Mouse (Mus musculus) stomach, embryonic 16.5 days (tissue): ENCODE measurements around the gene Lrwd1. TPM values are rescaled to one million over a fixed set of nuclear protein-coding genes. Genes with fewer than 3 reads are reported as not detected.
"Not testable (repeated sequence)": the region's sequence is repeated elsewhere in the genome, so short reads cannot be mapped to it uniquely, and the experiment has no call there.

ENCODE experiments used
- ATAC-seq: fragments of 200-750 bp; cut with Nextera tagmentation; 2 replicates; pipeline ENCODE4 v1.8.0; 2017; ENCODE audit warnings: moderate number of reproducible peaks, moderate TSS enrichment; ENCODE audit not compliant: insufficient read depth, low FRiP score
- H3K27ac ChIP-seq: fragments of 300-500 bp; sonication (generic); 2 replicates; pipeline ENCODE4 v1.5.1; 2014; ENCODE audit warnings: low read length
- H3K27me3 ChIP-seq: fragments of 300-500 bp; sonication (generic); 2 replicates; pipeline ENCODE4 v1.6.1; 2014; ENCODE audit warnings: low read length, control low read depth, mixed read lengths; ENCODE audit not compliant: control insufficient read depth, insufficient read depth
- H3K36me3 ChIP-seq: fragments of 300-500 bp; sonication (generic); 2 replicates; pipeline ENCODE4 v1.6.1; 2014; ENCODE audit warnings: low read length; ENCODE audit not compliant: control insufficient read depth, insufficient read depth
- H3K4me1 ChIP-seq: fragments of 300-500 bp; sonication (generic); 2 replicates; pipeline ENCODE4 v1.6.1; 2014; ENCODE audit warnings: low read length, control low read depth, mixed read lengths; ENCODE audit not compliant: control insufficient read depth, insufficient read depth
- H3K4me2 ChIP-seq: fragments of 300-500 bp; sonication (generic); 2 replicates; pipeline ENCODE4 v1.6.1; 2014; ENCODE audit warnings: low read depth, low read length, mixed read lengths
- H3K4me3 ChIP-seq: fragments of 300-500 bp; sonication (generic); replicated peaks from 2 replicates; pipeline ENCODE4 v1.5.1; 2014; ENCODE audit warnings: mild to moderate bottlenecking, low read length
- H3K9ac ChIP-seq: fragments of 300-500 bp; sonication (generic); 2 replicates; pipeline ENCODE4 v1.6.1; 2014; ENCODE audit warnings: low read length
- H3K9me3 ChIP-seq: fragments of 300-500 bp; sonication (generic); replicated peaks from 2 replicates; pipeline ENCODE4 v1.6.1; 2016; ENCODE audit warnings: low read length, control low read depth; ENCODE audit not compliant: control insufficient read depth
- WGBS: fragments of 180-500 bp; shearing (Covaris S2); extraction: QIAGEN DNeasy Blood & Tissue Kit; methylation state at CpG from one replicate; pipeline ENCODE4 v1.1.7; 2014; 5-methylcytosine and 5-hydroxymethylcytosine counted together
- polyA plus RNA-seq: library from polyadenylated mRNA; unstranded; fragments of >200 nt; fragmentation: Nextera tagmentation; extraction: Ambion mirVana; gene quantifications from 2 replicates; pipeline ENCODE4 v1.2.1, GENCODE M21; 2015

Lrwd1 gene
- polyA plus RNA-seq, 1 experiment from 2014 or later, result 26.3 TPM

GRCm38 (mm10) chr5:136139393-136139792, 3.5 kb upstream of the Lrwd1 start:
- no peak overlapping the region for H3K9ac ChIP-seq
- H3K27ac ChIP-seq, result no peak overlapping the region
- no peak overlapping the region for H3K4me3 ChIP-seq
- 87% methylated on average over 13 of the region's 13 CpGs for WGBS
- H3K4me2 ChIP-seq, result no peak overlapping the region
- no peaks in the 10 kb centered on the region for H3K9me3 ChIP-seq
- ATAC-seq, result no peak
- no peaks in the 10 kb centered on the region for H3K27me3 ChIP-seq
- H3K4me1 ChIP-seq, result peaks cover 18% of the 10 kb centered on the region
- H3K36me3 ChIP-seq, result peaks cover 14% of the 10 kb centered on the region; the same call in 1 of the 2 replicates

GRCm38 (mm10) chr5:136137658-136138274, 1.9 kb upstream of the Lrwd1 start:
- H3K27ac ChIP-seq, result no peak overlapping the region
- no peak for ATAC-seq
- peaks cover 16% of the 10 kb centered on the region; the same call in 1 of the 2 replicates for H3K36me3 ChIP-seq
- no peaks in the 10 kb centered on the region for H3K27me3 ChIP-seq
- H3K4me2 ChIP-seq, result no peak overlapping the region
- H3K4me1 ChIP-seq, result peaks cover 18% of the 10 kb centered on the region
- H3K4me3 ChIP-seq, result no peak overlapping the region
- 75% methylated on average over 13 of the region's 13 CpGs for WGBS
- no peak overlapping the region for H3K9ac ChIP-seq
- no peaks in the 10 kb centered on the region for H3K9me3 ChIP-seq

GRCm38 (mm10) chr5:136136292-136136990, 567 bp upstream of the Lrwd1 start:
- Histone ChIP-seq H3K27me3 (no peaks in the 10 kb centered on the region), H3K36me3 (0 out of 2 replicates have a peak, but pooled peaks cover 7% of the 10 kb centered on the region), H3K4me3 (peak overlapping the region; percentile 80), H3K9me3 (no peaks in the 10 kb centered on the region), H3K4me2 (peak overlapping the region; percentile 68), H3K27ac (peak overlapping the region; percentile 82), H3K9ac (peak overlapping the region; percentile 87), H3K4me1 (peaks cover 18% of the 10 kb centered on the region)
- no peak for ATAC-seq
- 4% methylated on average over 20 of the region's 20 CpGs for whole genome bisulfite sequencing

- 75% methylated on average over 10 of the region's 10 CpGs for WGBS
- H3K4me1 ChIP-seq, result peaks cover 11% of the 10 kb centered on the region
- peaks cover 21% of the 10 kb centered on the region for H3K36me3 ChIP-seq
- H3K4me2 ChIP-seq, result no peak overlapping the region
- peak; percentile 81; the same call in 1 of the 2 replicates for ATAC-seq
- H3K27me3 ChIP-seq, result no peaks in the 10 kb centered on the region
- no peaks in the 10 kb centered on the region for H3K9me3 ChIP-seq
- no peak overlapping the region for H3K4me3 ChIP-seq
- no peak overlapping the region for H3K9ac ChIP-seq
- peak overlapping the region; percentile 40; the same call in 1 of the 2 replicates for H3K27ac ChIP-seq
Observed at GRCm38 (mm10) chr5:136122165-136122564, 13.7 kb downstream of the Lrwd1 start.

GRCm38 (mm10) chr5:136116784-136117112, 19.1 kb downstream of the Lrwd1 start:
- Histone ChIP-seq H3K9me3 (no peaks in the 10 kb centered on the region), H3K36me3 (peaks cover 11% of the 10 kb centered on the region; the same call in 1 of the 2 replicates), H3K27me3 (no peaks in the 10 kb centered on the region), H3K9ac (peak overlapping the region; percentile 93), H3K27ac (peak overlapping the region; percentile 54), H3K4me1 (peaks cover 11% of the 10 kb centered on the region), H3K4me2 (peak overlapping the region; percentile 81), H3K4me3 (peak overlapping the region; percentile 81)
- peak; percentile 44; the same call in 1 of the 2 replicates for ATAC-seq
- 1% methylated on average over 22 of the region's 22 CpGs for WGBS

GRCm38 (mm10) chr5:136115891-136116783, 19.7 kb downstream of the Lrwd1 start, which contains the start of gene Polr2j:
TSS of gene Polr2j (plus strand) at chr5:136116631.
- no peaks in the 10 kb centered on the region for H3K27me3 ChIP-seq
- H3K36me3 ChIP-seq, result peaks cover 11% of the 10 kb centered on the region; the same call in 1 of the 2 replicates
- peak; percentile 95 for ATAC-seq
- H3K4me2 ChIP-seq, result peak within 1 kb of the TSS; percentile 81
- H3K9ac ChIP-seq, result peak within 1 kb of the TSS; percentile 93
- no peaks in the 10 kb centered on the region for H3K9me3 ChIP-seq
- WGBS, result 3% methylated on average over 42 of the region's 42 CpGs
- peak within 1 kb of the TSS; percentile 81 for H3K4me3 ChIP-seq
- peak within 1 kb of the TSS; percentile 54 for H3K27ac ChIP-seq
- peaks cover 11% of the 10 kb centered on the region for H3K4me1 ChIP-seq

GRCm38 (mm10) chr5:136113546-136113945, 22.3 kb downstream of the Lrwd1 start:
- not testable (repeated sequence) for H3K9ac ChIP-seq, H3K27ac ChIP-seq, H3K4me3 ChIP-seq, ATAC-seq, H3K9me3 ChIP-seq, H3K27me3 ChIP-seq, H3K4me2 ChIP-seq, H3K36me3 ChIP-seq
- H3K4me1 ChIP-seq, result peaks cover 11% of the 10 kb centered on the region
- 47% methylated on average over 4 of the region's 4 CpGs for WGBS

GRCm38 (mm10) chr5:136109042-136109441, 26.8 kb downstream of the Lrwd1 start:
- Histone ChIP-seq H3K27ac (no peak overlapping the region), H3K4me3 (no peak overlapping the region), H3K4me1 (no peaks in the 10 kb centered on the region), H3K27me3 (no peaks in the 10 kb centered on the region), H3K9me3 (peaks cover 4% of the 10 kb centered on the region), H3K36me3 (no peaks in the 10 kb centered on the region), H3K4me2 (no peak overlapping the region), H3K9ac (no peak overlapping the region)
- WGBS, result 75% methylated on average over 3 of the region's 3 CpGs
- no peak for ATAC-seq
